Mouse (Mus musculus) liver, embryonic 14.5 days (tissue): Measurements from ENCODE around the gene Crnkl1. TPM values are rescaled to one million over a fixed set of nuclear protein-coding genes. Genes with fewer than 3 reads are reported as not detected.
A peak's percentile ranks its signal among the peaks of the same experiment; 100 is the strongest.

Source experiments
- ATAC-seq: fragments of 200-750 bp; cut with Nextera tagmentation; 2 replicates; pipeline ENCODE4 v1.8.0; 2017; ENCODE audit warnings: moderate number of reproducible peaks, mild to moderate bottlenecking, moderate library complexity; ENCODE audit not compliant: insufficient read depth
- DNase-seq, 3 experiments: peaks; one replicate each; pipeline ENCODE4 v3.0.0-alpha.2; 2012 to 2013; ENCODE audit warnings: low read depth in 3 of 3, low spot score in 3 of 3
- H3K27ac ChIP-seq: fragments of 300-500 bp; sonication (generic); 2 replicates; pipeline ENCODE4 v1.5.1; 2014; ENCODE audit warnings: moderate library complexity, mild to moderate bottlenecking, control low read depth, inconsistent platforms
- H3K27me3 ChIP-seq: fragments of 300-500 bp; sonication (generic); 2 replicates; pipeline ENCODE4 v1.6.1; 2014; ENCODE audit warnings: mild to moderate bottlenecking, low read length, moderate library complexity; ENCODE audit not compliant: control insufficient read depth, insufficient read depth
- H3K36me3 ChIP-seq: fragments of 300-500 bp; sonication (generic); replicated peaks from 2 replicates; pipeline ENCODE4 v1.6.1; 2014; ENCODE audit warnings: low read depth; ENCODE audit not compliant: control insufficient read depth, insufficient read depth
- H3K4me1 ChIP-seq, 2 experiments: fragments of 200-500 bp in 1 of 2; fragments of 300-500 bp in 1 of 2; sonication (generic) in 1 of 2; replicated peaks; 2 replicates each; pipeline ENCODE4 v1.6.1; 2012 to 2014; ENCODE audit warnings: antibody characterized with exemption in 1 of 2, inconsistent platforms in 1 of 2, low read length in 1 of 2; ENCODE audit not compliant: control insufficient read depth in 2 of 2, insufficient read depth in 2 of 2
- H3K4me2 ChIP-seq: fragments of 300-500 bp; sonication (generic); 2 replicates; pipeline ENCODE4 v1.6.1; 2014; ENCODE audit warnings: low read depth, mild to moderate bottlenecking, control low read depth, moderate library complexity
- H3K4me3 ChIP-seq, 2 experiments: fragments of 200-500 bp in 1 of 2; fragments of 300-500 bp in 1 of 2; sonication (generic) in 1 of 2; 2 replicates each; pipeline ENCODE4 v1.5.1; 2012 to 2014; ENCODE audit warnings: low read depth in 2 of 2, low read length in 2 of 2, mild to moderate bottlenecking in 2 of 2, control low read depth in 1 of 2, inconsistent platforms in 1 of 2, moderate library complexity in 1 of 2; ENCODE audit not compliant: insufficient read depth in 1 of 2
- H3K9ac ChIP-seq: fragments of 300-500 bp; sonication (generic); replicated peaks from 2 replicates; pipeline ENCODE4 v1.6.1; 2014; ENCODE audit warnings: mild to moderate bottlenecking, control low read depth, moderate library complexity
- H3K9me3 ChIP-seq: fragments of 300-500 bp; sonication (generic); 2 replicates; pipeline ENCODE4 v1.6.1; 2016; ENCODE audit warnings: low read length, mixed read lengths; ENCODE audit not compliant: control insufficient read depth
- CTCF ChIP-seq: IDR thresholded peaks from 2 replicates; pipeline ENCODE4 v1.5.1; 2016; ENCODE audit warnings: antibody characterized with exemption, low read depth, control low read depth
- EP300 ChIP-seq: IDR thresholded peaks from 2 replicates; pipeline ENCODE4 v1.6.1; 2016; ENCODE audit warnings: antibody characterized with exemption, low read depth
- WGBS: fragments of 180-500 bp; shearing (Covaris S2); extraction: QIAGEN DNeasy Blood & Tissue Kit; methylation state at CpG from one replicate; pipeline ENCODE4 v1.1.7; 2014; ENCODE audit not compliant: insufficient replicate concordance; 5-methylcytosine and 5-hydroxymethylcytosine counted together
- polyA plus RNA-seq, 2 experiments: library from polyadenylated mRNA; depleted of rRNA in 1 of 2; stranded (reverse) in 1 of 2; unstranded in 1 of 2; fragments of >200 nt; fragmentation: Nextera tagmentation in 1 of 2; extraction: Ambion mirVana in 1 of 2; gene quantifications; 2 replicates each; pipeline versions ENCODE4 v1.2.1 to v1.2.3; 2012 to 2014

Crnkl1 gene
- polyA plus RNA-seq, 2 experiments, result 10.3 to 18.2 TPM

GRCm38 (mm10) chr2:145888766-145889480 lies 45.9 kb downstream of the Crnkl1 start:
- WGBS, result 51% methylated on average over 6 of the region's 6 CpGs
- Histone ChIP-seq H3K27ac (no peak overlapping the region), H3K27me3 (no peaks in the 10 kb centered on the region), H3K36me3 (no peaks in the 10 kb centered on the region), H3K9me3 (no peaks in the 10 kb centered on the region), H3K4me1 (peaks cover 0 to 8% of the 10 kb centered on the region in 2 experiments; a peak in 2 of 4 replicates), H3K9ac (no peak overlapping the region), H3K4me3 (no peak overlapping the region), H3K4me2 (no peak overlapping the region)
- TF ChIP-seq CTCF (no peak), EP300 (no peak)
- ATAC-seq (no peak), DNase-seq (no peak)

- no peak overlapping the region for H3K9ac ChIP-seq
- H3K4me3 ChIP-seq, result no peak overlapping the region
- ATAC-seq (peak; percentile 54; the same call in 1 of the 2 replicates), DNase-seq (peak in 2 of 3 experiments; percentile 19 to 30)
- H3K4me2 ChIP-seq, result no peak overlapping the region
- no peaks in the 10 kb centered on the region for H3K36me3 ChIP-seq
- no peaks in the 10 kb centered on the region for H3K9me3 ChIP-seq
- H3K27ac ChIP-seq, result no peak overlapping the region
- no peaks in the 10 kb centered on the region for H3K27me3 ChIP-seq
- H3K4me1 ChIP-seq, result peaks cover 0 to 8% of the 10 kb centered on the region in 2 experiments; a peak in 2 of 4 replicates
- WGBS, result 48% methylated on average over 14 of the region's 14 CpGs
- TF ChIP-seq EP300, result no peak
- TF ChIP-seq CTCF, result peak; percentile 47
Measured at GRCm38 (mm10) chr2:145887937-145888765, 46.7 kb downstream of the Crnkl1 start.

- Histone ChIP-seq H3K4me2 (no peak overlapping the region), H3K27me3 (no peaks in the 10 kb centered on the region), H3K4me1 (peaks cover 0 to 8% of the 10 kb centered on the region in 2 experiments; a peak in 2 of 4 replicates), H3K27ac (no peak overlapping the region), H3K36me3 (no peaks in the 10 kb centered on the region), H3K4me3 (no peak overlapping the region), H3K9ac (no peak overlapping the region), H3K9me3 (no peaks in the 10 kb centered on the region)
- ATAC-seq, result no peak
- WGBS, result 58% methylated on average over 14 of the region's 14 CpGs
- DNase-seq, result no peak
- TF ChIP-seq EP300 (no peak), CTCF (no peak)
Measured at GRCm38 (mm10) chr2:145884913-145885785, 49.7 kb downstream of the Crnkl1 start.

GRCm38 (mm10) chr2:145884036-145884912 lies 50.5 kb downstream of the Crnkl1 start:
- TF ChIP-seq EP300 (no peak), CTCF (no peak)
- no peak for ATAC-seq
- no peak overlapping the region for H3K9ac ChIP-seq
- no peaks in the 10 kb centered on the region for H3K9me3 ChIP-seq
- no peak overlapping the region for H3K4me2 ChIP-seq
- no peaks in the 10 kb centered on the region for H3K36me3 ChIP-seq
- H3K27ac ChIP-seq, result no peak overlapping the region
- H3K4me3 ChIP-seq, result no peak overlapping the region
- DNase-seq, result no peak
- no peaks in the 10 kb centered on the region for H3K27me3 ChIP-seq
- WGBS, result 21% methylated on average over 17 of the region's 17 CpGs
- peaks cover 0 to 6% of the 10 kb centered on the region in 2 experiments; a peak in 2 of 4 replicates for H3K4me1 ChIP-seq
